Mouse (Mus musculus): ENCODE data around the gene Cald1. TPM values are rescaled to one million over a fixed set of nuclear protein-coding genes. Genes with fewer than 3 reads are reported as not detected.
A peak's percentile ranks its signal among the peaks of the same experiment; 100 is the strongest.

Cald1 gene
- total RNA-seq, 1 experiment from 2014 or later: 99.5 TPM

DNA sequence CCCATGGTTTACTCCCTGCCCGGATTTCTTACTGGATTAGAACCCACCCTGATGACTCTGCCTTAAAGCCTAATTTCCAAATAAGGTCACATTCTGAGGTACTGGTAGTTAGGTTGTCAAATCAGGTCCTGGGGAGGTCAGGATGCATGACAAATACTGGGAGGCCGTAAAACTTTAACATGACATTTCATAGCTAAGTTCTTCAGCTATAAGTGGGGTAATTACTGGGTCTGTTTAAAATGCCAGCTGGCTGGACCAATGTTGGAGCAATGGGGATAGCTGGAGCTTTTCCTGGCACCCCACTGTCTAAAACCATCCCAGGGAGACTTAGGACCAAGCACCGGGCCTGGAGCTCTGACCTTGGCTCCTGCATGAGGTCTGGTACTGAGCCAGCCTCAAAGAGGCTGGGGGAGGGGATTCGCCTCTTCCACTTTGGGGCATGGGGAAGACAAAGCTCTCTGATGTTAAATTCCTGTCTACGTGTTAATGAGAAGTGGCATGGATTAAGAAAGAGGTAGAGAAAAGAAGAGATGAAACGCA is 120.9 kb downstream of the Cald1 start:
- DNase-seq: no peak

DNA sequence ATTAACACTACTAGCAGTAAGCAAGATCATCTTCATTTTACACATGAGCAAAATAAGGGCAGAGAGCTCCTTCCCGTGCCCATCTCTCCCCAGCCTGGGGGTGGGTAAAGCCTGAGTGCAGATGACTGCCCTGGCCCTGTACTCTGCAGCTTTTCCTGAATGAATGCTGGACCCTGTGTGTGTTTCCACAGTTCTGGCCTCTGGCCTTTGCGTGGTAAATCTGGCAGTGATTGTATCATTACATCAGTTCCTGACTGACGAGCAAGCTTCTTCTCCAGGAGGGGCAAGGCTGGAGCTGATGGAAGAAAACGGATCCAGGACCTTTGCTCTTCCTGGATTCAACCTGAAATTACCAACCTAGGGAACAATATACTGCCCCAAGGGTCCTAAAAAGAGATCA is 122.1 kb downstream of the Cald1 start:
- peak; percentile 16 for DNase-seq

DNA sequence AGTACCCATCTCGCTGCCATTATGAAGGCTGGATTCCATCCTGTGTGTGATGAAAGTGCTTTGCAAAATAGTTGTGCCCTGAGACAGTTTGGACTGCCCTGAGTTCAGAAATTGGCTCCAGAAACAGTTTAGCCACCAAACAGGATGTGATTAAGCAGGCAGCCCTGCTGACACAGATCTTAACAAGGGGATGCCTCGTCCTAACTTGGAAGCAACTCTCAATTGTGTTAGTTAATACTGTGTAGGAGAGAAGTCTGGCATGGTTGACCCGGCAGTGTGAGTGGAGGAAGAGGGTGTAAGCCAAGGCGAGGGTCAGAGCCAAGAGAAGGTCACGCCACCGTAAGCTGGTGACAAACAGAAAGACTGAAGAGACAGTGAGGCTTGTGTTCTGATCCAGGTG is 123.4 kb downstream of the Cald1 start:
- no peak for DNase-seq

DNA sequence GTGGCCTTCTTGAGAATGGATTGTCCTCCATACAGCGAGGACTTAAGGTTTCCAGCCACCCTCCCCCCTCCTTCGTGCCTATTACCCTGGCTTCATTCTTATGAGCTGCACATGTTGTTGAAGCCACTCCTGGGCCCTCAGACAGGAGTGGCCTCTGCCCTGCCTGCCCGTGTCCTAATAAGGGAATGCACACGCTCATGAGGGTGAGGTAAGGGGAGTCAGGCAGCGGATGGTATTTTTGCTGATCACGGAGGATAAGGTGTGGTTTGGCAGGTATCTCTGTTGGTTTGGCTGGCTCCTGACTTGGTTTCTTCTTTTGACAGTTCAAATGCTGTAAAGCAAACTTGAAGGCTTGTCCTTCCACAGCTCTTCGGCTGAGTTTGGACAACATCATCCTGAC is 124.4 kb downstream of the Cald1 start:
- no peak for DNase-seq

DNA sequence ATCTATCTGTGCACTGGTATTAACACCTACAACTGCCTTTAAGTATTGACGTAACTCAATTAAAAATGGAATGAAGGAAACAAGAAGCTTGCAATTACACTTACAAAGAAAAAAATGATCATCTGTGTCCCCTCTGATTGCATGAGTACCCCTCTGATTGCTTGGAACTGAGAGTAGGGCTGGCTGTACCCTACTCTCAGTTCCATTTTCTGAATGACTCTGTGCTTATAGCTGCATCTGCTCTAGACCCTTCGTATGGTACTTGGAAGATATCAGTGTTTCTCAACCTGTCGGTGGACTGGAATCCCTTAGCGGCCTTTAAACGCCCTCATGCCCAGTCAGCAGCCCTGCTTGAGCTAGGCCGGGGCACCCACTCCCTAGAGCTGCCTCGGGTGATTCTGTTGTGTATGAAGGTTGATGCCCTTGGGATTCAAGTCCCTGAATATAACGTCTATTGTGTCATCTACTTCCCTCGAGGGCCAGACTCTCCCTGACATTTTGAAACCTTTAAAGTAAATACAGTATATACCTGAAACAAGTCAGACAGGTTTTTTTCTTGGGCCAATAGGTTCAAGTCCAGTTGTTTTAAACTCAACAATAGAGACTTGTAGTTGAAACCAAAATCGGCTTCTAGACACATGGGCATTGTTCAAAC is 125.1 kb downstream of the Cald1 start:
- DNase-seq: no peak

DNA sequence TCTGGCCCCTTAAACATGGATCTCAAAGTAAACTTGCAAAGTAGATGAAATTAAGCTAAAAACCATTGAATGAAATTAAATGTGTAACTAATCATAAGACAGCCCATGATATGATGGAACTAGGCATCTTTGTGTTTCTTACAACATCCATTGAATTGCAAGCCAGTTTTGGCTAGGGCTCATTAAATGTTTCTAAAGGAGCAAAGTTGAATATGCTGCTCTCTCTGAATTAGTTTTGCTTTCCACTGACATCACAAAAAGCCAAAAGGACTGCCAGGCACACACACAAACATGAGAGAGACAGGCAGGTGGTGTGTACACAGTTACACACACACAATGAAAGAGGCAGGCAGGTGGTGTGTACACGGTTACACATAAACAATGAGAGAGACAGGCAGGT is 127.4 kb downstream of the Cald1 start:
- no peak for DNase-seq

DNA sequence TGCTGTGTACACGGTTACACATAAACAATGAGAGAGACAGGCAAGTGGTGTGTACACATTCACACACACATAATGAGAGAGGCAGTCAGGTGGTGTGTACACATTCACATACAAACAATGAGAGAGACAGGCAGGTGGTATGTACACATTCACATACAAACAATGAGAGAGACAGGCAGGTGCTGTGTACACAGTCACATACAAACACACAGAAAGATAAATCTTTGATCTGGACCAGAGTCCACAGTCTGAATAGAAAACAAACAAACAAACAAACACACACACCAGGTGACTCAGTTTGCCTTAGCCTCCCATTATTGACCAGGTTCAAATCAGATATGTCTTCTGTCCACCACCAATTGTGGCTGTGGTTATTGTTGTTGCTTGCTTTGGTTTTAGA is 127.8 kb downstream of the Cald1 start:
- DNase-seq: no peak

DNA sequence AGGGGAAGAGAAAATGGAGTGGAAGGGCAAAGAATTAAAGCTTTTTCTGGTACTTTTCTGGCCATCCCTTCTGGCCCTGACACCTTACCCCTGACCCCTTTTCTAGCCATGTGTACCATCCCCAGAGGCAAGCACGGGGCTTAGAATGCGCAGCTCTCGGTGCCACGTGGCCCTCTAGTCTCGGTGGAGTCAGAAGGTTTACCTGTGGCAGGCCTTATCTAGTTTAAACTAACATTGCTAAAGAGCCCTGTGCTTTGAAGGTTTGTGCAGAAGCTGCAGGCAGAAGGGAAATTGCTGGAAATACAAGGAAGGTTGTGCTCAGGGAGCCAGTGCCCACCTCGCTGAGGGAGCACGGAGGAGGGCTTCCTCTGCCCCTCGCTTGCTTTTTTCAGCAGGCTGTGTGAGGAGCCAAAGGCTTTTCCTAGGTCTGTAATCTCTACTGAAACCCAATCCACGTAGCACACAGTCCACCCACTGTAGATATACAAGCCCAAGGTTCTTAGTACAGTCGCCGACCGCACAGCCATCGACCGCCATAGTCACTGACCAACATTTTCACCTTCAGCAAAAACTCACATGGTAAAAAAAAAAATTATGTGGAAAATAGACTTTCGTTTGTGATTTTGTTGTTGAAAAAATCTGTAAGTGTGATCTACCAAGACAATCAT is 129.2 kb downstream of the Cald1 start:
- DNase-seq: no peak

DNA sequence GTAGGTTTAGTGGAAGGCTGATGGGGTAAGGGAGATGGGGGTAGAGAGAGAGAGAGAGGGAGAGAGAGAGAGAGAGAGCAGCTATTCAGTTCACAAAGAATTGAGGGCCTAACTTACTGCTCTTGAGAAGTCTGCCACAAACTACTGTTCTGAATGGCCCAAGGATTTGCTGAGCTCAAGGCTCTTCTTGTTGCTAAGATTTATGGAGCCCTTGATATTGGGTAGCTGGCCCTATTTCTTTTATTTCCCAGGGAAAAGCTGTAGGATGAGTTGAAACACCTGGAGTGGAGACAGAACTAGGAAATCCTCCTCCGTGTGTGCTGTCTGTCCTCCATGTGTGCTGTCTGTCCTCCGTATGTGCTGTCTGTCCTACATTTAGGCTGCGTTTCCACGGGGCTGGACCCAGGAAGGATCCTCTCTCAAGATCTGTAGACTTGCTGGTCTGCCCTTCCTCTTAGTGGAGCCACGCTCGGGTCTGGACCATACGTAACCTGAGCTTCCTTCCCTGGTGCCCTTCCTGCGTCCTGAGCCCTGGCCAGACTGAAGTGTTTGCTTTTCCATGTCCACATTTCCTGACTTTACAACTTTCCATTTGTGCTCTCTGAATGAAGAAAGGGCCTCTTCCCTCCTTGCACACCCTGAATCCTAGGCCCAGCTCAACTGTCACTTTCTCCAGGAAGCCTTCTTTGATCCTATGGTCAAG is 131.3 kb downstream of the Cald1 start:
- no peak for DNase-seq

DNA sequence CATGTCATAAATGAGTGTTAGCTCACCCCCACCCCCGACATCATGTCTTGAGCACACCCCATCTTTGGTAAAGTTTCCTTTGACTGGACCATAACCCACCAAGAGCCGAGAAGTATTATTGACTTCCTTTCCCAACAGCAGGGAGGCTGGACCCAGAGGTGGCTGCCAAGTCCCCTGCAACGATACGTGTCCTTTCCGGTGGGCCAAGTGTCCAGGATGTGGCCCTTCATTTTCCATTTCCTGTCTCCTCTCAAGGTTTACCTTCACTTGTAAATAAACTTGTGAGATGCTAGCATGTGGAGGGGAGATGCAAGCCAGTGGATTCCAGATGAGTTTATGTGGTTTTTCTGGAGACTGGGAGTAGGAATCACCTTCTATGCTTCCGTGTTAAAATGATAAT is 132.7 kb downstream of the Cald1 start:
- peak; percentile 28 for DNase-seq

DNA sequence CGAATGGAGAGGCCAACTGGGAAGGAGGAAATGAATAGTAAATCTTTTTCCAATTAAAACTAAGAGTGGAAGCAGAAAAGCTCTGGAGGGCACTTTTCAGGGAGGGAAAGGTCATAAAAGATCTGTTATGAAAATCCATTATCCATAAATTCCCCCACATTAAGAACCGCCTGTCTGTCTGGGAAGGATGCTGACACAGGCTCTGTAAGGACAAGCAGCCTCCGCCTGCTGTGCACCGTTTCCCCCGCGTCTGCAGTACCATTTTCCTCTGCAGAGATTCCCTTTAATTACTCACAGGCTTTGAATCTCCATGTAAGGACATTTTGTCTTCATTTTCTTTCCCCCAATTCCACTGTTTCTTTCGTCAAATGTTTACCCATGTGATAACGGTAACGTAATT is 133.2 kb downstream of the Cald1 start:
- DNase-seq: no peak

DNA sequence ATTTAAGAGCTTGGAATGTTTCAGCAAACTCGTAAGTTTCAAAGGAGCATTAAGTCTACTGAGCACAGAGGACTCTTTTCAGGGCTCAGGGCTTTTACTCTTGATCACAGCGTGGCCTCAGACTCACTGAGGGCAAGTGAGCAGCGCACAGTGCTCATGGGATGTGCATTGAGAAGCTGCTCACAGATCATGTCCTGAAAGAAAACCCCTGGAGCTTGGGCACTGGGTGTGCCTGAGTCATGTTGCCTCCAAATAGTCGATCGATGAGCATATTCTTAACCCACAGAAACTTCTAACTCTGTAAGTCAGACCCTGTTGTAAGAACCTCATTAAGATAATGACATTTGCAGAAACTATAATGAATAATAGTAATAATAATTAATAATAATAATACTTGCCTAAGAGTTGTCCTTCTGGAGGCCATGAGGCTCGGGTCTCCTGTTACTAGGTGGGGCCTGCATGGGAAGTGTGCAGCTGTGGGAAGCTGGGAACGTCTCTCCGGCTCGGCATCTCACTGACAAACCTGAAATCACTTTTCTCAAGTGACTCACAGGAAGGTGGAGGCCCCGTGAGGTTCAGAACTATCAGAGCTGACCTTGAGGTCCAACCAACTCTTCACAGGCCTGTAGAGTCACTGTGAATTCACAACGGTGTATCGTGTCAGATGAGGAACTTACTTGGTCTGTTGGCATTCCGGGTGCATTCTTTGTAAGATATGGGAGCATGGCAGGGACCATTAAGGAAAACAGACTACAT is 136.8 kb downstream of the Cald1 start:
- no peak for DNase-seq

DNA sequence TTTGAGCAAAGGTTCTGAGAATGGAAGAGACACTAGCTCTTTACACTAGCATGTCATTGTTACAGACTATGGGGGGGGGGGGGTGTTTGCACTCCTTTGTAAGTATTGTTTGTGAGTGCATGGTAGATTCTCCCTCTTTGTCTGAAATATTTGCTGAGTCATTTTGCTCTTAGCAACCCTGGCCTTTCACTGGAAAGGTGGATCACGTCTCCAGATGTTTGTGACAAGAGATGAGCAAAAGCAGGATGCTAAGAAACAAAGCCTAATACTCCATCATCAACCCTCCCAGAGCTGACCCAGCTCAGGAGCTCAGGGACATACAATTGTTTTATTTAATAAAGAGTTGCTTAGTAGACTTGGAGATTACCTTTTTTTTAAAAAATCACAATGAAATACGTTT is 138.6 kb downstream of the Cald1 start:
- DNase-seq: no peak

DNA sequence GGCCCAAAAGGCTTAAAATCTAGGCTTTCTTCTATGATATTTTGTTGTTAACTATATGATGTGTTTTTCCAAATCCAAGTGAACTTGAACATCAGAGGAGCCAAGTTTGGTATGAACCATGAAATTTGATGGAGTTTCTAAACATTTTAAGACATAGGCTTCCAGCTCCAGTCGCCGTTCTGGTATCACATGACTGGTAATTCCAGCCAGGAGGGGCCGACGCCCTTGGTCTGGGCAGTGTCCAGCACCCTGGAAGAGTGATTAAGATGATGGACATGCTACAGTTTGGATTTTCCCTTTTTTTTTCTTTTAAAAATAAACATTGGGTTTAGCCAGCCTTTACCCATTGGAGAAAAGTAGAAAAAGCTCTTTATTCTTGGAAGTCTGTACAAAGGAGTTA is 145.6 kb downstream of the Cald1 start:
- no peak for DNase-seq

DNA sequence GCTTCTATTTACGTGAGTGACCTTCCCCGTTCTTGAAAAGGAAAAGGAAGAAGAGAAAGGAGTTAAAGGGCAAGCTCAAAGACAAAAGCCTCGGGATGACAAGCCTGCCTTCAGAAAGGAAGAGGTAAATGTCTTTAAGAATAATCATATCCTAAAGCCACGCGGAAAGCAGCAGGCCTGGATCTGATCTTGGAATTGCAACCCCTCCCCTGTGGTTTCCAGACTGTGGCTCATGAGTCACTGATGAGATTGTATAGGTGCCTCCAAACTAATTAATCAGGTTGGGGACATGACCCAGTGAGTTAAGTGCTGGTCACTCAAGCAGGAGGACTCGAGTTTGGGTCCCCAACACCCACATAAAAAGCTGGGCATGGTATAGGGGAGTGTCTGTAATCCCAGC is 149.5 kb downstream of the Cald1 start:
- no peak for DNase-seq

DNA sequence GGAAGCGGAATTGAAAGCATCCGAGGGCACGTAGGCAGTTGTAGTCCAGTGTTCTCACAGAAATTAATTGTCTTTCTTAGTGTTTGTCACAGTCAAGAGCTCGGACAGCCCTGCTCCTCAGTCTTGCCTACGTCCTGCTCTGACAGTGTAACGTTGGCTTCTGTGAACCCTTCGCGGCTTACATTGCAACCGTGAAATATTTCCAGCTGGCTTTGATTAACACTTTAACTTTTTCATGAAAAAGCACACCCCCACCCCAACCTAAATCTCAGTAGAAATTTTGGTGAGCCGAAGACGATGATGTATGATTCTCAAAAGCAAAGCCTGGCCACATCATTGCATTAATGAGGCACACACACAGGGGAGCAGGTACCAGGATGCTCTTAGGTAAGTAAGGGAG is 150.3 kb downstream of the Cald1 start:
- no peak for DNase-seq

DNA sequence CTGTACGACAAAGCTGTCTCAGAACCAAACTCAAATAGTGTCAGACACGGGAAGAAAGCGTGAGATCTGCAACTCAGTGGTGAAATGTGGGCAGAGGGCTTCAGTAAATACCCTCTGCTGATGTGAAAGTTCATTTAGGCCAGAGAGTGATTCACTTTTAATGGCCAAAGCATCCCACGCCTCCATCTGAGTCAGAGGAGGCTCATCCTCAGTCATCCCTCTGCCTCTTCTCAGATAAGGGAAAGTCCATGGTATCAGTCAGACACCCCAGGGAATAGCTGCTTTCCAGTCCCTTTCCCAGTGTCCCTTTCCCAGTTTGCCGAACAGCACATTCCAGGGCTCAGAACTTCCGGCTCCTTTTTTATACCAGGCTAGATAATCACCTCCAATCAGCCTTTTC is 151.2 kb downstream of the Cald1 start:
- no peak for DNase-seq

DNA sequence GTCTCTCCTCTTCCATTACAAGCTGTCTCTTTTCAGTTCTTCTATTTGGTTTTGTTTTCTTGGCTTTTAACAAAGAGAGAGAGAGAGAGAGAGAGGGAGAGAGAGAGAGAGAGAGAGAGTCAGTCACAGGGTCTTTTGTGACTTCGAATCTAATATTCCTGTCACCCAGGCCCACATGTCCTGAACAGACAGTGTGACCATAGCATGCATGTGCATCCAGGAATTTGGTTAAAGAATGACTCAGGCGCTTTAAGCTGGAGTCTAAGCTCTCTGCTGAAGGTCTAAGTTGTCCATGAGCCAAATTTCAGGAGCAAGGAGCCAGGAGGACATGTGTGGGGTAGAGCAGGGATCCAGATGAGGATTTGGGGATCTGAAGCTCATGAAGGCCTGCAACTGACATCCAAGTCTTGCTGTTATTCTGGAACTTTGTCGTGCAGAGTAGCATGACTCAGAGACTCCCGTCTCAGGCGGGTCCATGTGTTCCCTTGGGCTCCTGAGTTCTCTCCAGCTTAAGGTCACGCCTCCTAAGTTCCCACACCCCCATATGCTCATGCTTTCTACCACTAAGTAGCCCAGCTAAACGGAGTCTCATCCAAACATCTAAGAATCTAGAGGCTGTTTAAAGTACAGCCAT is 152.3 kb downstream of the Cald1 start:
- no peak for DNase-seq

DNA sequence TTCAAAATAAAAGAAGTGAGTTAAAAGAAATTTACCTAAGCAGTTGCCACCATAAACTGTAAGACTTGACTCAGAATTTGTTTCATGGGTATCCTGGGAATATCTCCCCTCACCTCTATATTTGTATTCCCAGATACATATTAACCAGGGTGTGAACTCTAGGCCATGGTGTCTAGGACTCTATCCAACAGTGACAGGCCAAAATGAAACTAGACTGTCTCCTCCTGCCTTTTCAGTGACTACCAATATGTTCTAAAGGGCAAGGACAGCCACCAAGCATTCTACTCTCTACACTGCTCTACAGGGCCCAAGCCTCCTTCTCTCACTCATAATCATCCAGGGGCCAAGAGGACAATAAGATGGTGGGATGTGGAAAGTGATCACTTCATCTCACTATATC is 153.3 kb downstream of the Cald1 start:
- DNase-seq: no peak

DNA sequence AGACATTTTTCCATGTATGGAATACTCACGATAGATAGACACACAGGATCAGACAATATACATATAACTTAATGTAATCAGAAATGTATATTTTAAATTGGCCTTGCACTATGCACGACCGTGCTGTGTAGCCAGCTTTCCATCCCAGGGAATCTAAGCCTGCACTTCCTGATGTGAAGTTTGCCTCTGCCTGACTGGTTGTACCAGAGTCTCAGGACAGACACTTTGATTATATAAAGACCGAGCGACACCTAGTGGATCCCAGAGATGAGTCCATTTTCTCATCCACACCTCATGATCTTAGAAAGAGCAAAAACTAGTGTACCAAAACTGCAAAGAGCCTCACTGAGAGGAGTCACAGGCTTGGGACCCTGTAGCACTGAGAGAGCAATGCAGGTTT is 156.1 kb downstream of the Cald1 start:
- peak; percentile 68 for DNase-seq

DNA sequence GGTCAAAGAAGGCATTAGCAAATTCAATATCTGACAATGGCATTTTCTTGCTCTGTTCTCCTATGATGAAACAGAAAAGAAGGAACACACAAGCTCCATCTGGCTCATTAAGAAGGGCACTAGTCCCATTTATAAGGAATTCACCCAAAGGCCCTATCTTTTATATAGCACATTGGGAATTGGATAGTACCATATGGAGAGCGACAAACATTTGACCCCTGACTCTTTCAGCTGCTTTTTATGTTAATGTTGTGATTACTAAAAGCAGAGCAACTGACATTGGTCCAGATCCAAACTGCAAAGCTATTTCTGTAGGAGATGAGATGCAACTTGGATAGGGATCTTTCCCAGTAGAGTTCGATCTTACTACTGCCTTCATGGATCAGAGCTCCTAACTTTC is 160.0 kb downstream of the Cald1 start:
- no peak for DNase-seq

DNA sequence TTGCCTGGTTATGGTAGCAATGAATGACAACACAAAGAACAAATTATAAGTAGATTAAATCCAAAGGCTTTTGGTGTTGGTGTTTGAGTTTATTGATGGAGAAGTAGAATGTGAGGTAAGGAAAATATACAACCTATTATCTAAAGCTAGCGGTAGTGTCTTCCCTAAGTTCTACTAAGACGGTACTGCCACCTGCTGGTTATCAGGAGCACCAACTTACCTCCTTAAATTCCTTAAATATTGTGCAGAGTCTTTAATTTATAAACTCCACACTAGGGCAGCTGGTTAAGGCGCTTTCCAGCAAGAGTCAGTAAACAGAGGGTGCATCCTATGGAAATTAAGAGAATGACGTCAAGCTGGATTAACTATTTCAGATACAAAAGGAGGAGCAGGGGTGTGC is 161.7 kb downstream of the Cald1 start:
- DNase-seq: peak; percentile 60

Data from adrenal gland, postnatal 14 days (tissue).